Mouse (Mus musculus): ENCODE measurements around the gene Tcf12.

- TF ChIP-seq CTCF (IDR thresholded peaks at IDR 0.05; ENCODE audit: low read depth) (no peak), EP300 (IDR thresholded peaks at IDR 0.05; ENCODE audit: low read depth) (no peak)
Observed at GRCm38 (mm10) chr9:71853904-71854303, 257.8 kb downstream of the Tcf12 start.
